Mouse (Mus musculus) urinary bladder, postnatal 14 days (tissue): ENCODE measurements at regions not wholly inside any gene's neighbourhood (a gene's known extent, or its start where the extent isn't known, plus 50 kb on each side); places are given as distances from the start of the nearest gene placed in this dataset.

Experiments
- DNase-seq: peaks from one replicate; pipeline ENCODE4 v3.0.0; 2021; ENCODE audit warnings: low spot score

GRCm38 (mm10) chr12:107250747-107251470 is 237.5 kb upstream of the 3110018I06Rik start:
- peak; percentile 51 for DNase-seq

GRCm38 (mm10) chr12:107251981-107252380 is 236.5 kb upstream of the 3110018I06Rik start:
- no peak for DNase-seq

GRCm38 (mm10) chr12:107262076-107262475 is 226.4 kb upstream of the 3110018I06Rik start:
- DNase-seq, result no peak

GRCm38 (mm10) chr12:107262516-107262915 is 225.9 kb upstream of the 3110018I06Rik start:
- DNase-seq, result no peak

GRCm38 (mm10) chr12:107266696-107267095 is 221.7 kb upstream of the 3110018I06Rik start:
- no peak for DNase-seq

GRCm38 (mm10) chr12:107285622-107286021 is 202.8 kb upstream of the 3110018I06Rik start:
- DNase-seq, result no peak

- no peak for DNase-seq
Measured at GRCm38 (mm10) chr12:107291377-107291776, 197.1 kb upstream of the 3110018I06Rik start.

- no peak for DNase-seq
Measured at GRCm38 (mm10) chr12:107307094-107307740, 181.2 kb upstream of the 3110018I06Rik start.

- DNase-seq, result no peak
Measured at GRCm38 (mm10) chr12:107315446-107315845, 173.0 kb upstream of the 3110018I06Rik start.

- no peak for DNase-seq
Measured at GRCm38 (mm10) chr12:107322861-107323260, 165.6 kb upstream of the 3110018I06Rik start.

GRCm38 (mm10) chr12:107326101-107326500 is 162.3 kb upstream of the 3110018I06Rik start:
- no peak for DNase-seq

GRCm38 (mm10) chr12:107327107-107327770 is 161.2 kb upstream of the 3110018I06Rik start:
- no peak for DNase-seq

GRCm38 (mm10) chr12:107328986-107329385 is 159.4 kb upstream of the 3110018I06Rik start:
- no peak for DNase-seq

GRCm38 (mm10) chr12:107334366-107334765 is 154.1 kb upstream of the 3110018I06Rik start:
- no peak for DNase-seq

GRCm38 (mm10) chr12:107335106-107335505 is 153.3 kb upstream of the 3110018I06Rik start:
- peak; percentile 8 for DNase-seq

- DNase-seq, result no peak
Measured at GRCm38 (mm10) chr12:107338758-107339157, 149.7 kb upstream of the 3110018I06Rik start.

- DNase-seq, result no peak
Measured at GRCm38 (mm10) chr12:107356211-107356610, 132.2 kb upstream of the 3110018I06Rik start.

GRCm38 (mm10) chr12:107356974-107357373 is 131.5 kb upstream of the 3110018I06Rik start:
- no peak for DNase-seq

- DNase-seq, result no peak
Measured at GRCm38 (mm10) chr12:107360511-107360910, 127.9 kb upstream of the 3110018I06Rik start.

GRCm38 (mm10) chr12:107361606-107362005 is 126.8 kb upstream of the 3110018I06Rik start:
- DNase-seq, result no peak

- no peak for DNase-seq
Measured at GRCm38 (mm10) chr12:107362120-107362519, 126.3 kb upstream of the 3110018I06Rik start.

GRCm38 (mm10) chr12:107372254-107372653 is 116.2 kb upstream of the 3110018I06Rik start:
- no peak for DNase-seq
